Mouse (Mus musculus) liver, adult (tissue): Measurements from ENCODE around the gene Ccdc148.

Experiments
- GATA4 ChIP-seq: IDR thresholded peaks from 2 replicates; pipeline ENCODE4 v1.6.1; 2014; ENCODE audit warnings: mild to moderate bottlenecking, low read length; ENCODE audit not compliant: insufficient replicate concordance

Gene Ccdc148

DNA sequence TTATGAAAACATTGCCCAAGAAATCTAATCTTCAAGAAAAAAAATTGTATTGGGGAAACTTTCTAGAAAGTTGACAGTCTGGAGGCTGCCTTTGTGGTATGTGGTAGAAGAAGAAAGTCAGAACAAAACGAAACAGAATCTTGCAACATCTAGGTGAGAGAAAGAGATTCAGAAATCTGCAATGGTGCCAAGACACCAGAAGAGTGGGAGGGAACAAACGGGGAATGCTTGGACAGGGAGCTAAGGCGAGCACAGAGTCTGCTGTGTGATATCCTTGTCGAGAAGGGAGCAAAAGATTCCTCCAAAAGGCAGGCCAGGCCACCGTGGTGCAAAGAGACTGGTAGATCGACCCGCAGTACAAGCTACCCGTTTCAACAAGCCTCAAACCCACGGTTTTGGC lies 361.4 kb downstream of the Ccdc148 start:
- TF ChIP-seq GATA4: no peak

DNA sequence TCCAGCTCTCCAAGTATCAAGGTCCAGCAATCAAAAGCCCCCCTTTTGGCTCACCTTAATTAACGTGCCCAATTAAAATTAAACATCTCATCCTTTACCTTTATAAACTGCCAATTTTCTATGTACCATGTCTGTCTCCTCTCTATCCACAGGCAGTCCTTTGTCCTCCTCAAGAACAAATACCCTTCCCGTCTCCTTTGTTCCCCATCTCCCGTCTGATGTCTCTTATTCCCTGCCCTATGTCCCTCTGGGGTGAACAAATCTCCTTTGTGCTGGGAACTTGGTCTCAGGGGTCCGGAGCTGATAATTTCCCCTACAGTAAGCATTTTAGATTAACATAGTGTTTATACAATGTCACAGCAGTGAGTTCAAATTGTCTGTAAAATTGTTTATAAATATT lies 363.0 kb downstream of the Ccdc148 start:
- no peak for TF ChIP-seq GATA4

GRCm38 (mm10) chr2:58795432-58795831 lies 365.1 kb downstream of the Ccdc148 start:
- TF ChIP-seq GATA4: no peak

DNA sequence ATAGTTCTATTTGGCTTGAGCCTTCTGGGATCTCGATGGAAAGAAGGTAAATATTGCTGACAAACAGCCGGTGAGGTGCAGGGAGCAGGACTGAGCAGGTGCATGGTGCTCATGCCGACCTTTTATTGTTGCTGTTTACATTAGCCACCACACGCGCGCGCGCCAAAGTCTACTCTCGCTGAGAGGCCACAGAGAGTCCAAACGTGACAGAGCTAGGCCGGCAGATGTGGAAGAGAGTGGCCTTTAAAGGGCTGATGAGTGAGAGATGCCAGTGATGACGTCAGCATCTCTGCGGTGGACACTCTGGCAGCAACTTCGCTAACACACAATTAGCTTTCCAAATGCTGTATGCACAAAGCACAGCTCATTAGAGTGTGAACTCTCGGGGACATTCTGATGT lies 366.0 kb downstream of the Ccdc148 start:
- no peak for TF ChIP-seq GATA4

GRCm38 (mm10) chr2:58790361-58790760 lies 370.1 kb downstream of the Ccdc148 start:
- TF ChIP-seq GATA4: no peak

DNA sequence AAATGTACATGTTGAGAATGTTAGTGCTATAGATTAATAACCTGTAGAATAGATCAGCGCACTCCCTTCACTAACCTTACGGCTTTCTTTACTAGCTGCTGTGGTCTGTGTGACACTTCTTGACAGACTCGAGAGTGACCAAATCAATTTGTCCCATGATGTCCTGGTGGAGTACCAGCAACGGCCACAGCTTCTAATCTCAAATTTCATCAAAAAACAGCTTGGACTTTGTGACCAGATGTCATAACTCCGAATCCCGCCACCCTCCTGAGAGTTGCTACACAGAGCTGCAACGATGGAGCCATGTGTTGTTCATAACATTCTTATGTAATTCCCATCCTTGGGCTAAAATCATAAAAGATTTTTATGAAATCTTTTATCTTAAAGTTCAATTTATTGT lies 370.5 kb downstream of the Ccdc148 start:
- TF ChIP-seq GATA4: no peak

- TF ChIP-seq GATA4: no peak
Measured at GRCm38 (mm10) chr2:58787360-58787759, 373.1 kb downstream of the Ccdc148 start.

DNA sequence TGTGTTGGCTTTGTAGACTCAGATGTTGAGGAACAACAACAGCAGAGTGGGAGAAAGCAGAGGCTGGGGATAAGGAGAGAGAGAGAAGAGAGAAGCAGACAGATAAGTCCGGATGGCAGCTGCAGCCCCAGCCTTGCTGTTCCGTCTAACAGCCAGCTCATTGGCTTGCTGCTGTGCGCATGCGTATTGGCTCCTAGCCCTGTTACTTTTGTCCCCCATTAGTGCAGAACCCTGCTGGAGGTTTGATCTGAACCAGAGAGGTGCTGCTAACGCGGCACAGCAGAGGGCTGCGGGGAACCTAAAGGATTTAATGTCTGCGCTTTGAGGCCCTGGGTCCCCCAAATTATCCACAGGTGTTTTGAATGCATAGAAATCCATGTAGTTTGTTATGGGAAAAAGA lies 373.8 kb downstream of the Ccdc148 start:
- TF ChIP-seq GATA4: no peak

DNA sequence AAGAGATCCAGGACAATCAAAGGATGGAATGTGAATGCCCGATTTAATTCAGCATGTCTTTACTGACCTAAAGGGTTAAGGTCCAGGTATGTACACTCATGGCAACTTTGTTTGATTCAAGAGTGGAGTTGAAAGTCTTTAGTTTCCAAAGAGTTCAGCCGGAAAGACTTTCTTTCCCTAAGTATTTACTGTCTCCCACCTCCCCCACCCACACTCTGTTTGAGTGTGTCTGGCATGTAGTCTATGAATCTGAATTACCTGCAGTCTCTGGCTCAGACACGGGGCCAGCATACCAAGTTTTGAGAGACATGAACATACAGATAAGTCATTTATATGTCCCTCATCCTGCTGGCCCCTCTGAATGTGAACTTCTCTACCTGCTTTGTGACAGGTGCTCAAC lies 374.3 kb downstream of the Ccdc148 start:
- no peak for TF ChIP-seq GATA4

- no peak for TF ChIP-seq GATA4
Measured at GRCm38 (mm10) chr2:58783526-58783925, 377.0 kb downstream of the Ccdc148 start.

GRCm38 (mm10) chr2:58778986-58779495 lies 381.4 kb downstream of the Ccdc148 start:
- TF ChIP-seq GATA4: no peak

DNA sequence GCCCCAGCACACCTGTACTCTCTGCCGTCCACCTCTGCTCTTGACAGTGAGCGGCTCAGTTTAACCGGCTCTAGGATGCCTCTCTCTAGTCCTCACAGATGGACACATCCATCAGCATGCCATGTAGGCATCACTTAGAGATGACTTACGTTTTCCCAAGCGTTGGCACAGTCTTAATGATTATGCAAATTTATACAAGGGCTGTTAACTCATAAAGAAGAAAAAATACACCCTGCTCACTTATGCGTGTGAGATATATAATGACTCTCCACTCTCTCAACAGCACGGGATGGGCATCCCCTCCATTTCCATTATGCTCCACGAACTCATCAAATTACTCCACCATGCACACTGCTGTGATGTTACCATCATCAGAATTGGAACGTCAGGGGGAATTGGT lies 386.6 kb downstream of the Ccdc148 start:
- TF ChIP-seq GATA4: no peak
